Mouse (Mus musculus): ENCODE measurements around the gene Stk25.

DNA sequence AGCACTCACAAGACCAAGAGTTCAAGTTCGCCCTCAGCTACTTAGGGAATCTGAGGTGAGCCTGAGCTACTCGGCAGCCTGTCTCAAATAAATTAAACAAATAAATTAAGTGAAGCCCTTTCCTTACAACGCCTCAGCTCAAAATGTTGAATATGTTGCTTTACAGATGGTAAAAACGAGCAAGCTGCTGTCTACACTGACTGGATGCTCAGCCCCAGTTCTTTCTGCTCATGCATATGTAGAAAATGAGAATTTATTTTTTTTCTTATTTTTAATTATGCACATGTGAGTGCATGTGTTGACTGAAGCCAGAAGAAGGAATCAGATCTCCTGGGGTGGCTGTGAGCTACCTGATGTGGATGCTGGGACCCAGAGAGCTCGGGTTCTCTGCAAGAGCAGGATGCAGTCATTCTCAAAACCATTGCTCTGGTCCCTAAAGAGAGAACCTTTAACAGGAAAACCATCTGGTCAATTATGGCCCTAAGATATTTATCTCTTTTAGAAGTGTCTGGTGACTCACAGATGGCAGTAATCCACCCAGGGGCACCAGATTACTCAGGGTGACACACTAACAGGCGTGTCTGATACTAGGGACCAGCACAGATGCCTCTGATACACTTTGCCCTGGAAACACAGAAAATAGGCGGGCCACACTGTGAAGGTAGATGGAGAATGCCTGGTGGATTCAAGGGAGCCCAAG lies 2.0 kb downstream of the Stk25 start:
- no peak for TF ChIP-seq CTCF (conservative IDR thresholded peaks at IDR 0.05; ENCODE audit: low read length)
- TF ChIP-seq NANOG (IDR thresholded peaks at IDR 0.05; ENCODE audit: borderline replicate concordance, low read length): no peak
